In genomic region chr13:94514992-94515391, GRCm38 (mm10) we compare ENCODE assay signal across 15 mouse cellular contexts.
"Had no signal": no experiment of that assay in that cellular context is flagged by ENCODE, and none has a peak within 500 bp of the region (broad histone marks: within the 10 kb centered on the region; RNA-seq: fewer than 3 reads in every experiment).

No protein-coding gene starts in this region.

- H3K9me3 ChIP-seq: limb, embryonic 13.5 days; midbrain, embryonic 13.5 days; neural tube, embryonic 15.5 days had no signal

- H3K4me1 ChIP-seq: limb, embryonic 13.5 days; neural tube, embryonic 15.5 days had no signal

- H3K27me3 ChIP-seq: limb, embryonic 13.5 days; midbrain, embryonic 13.5 days; neural tube, embryonic 15.5 days had no signal

- H3K36me3 ChIP-seq: midbrain, embryonic 13.5 days had no signal

- H3K4me3 ChIP-seq: layer of hippocampus, adult 2 months; limb, embryonic 13.5 days; midbrain, embryonic 13.5 days; myocyte; neural tube, embryonic 15.5 days had no signal

- H3K4me2 ChIP-seq: limb, embryonic 13.5 days; lung, embryonic 14.5 days; midbrain, embryonic 13.5 days; neural tube, embryonic 15.5 days had no signal

- H3K9ac ChIP-seq: limb, embryonic 13.5 days; lung, embryonic 14.5 days; midbrain, embryonic 13.5 days; neural tube, embryonic 15.5 days had no signal

- DNase-seq: kidney, adult 11 months; kidney, adult 9 months; kidney, postnatal 36 days; left cerebral cortex, postnatal 4 days; lung, embryonic 14.5 days; lung, postnatal 14 days; thymus, postnatal 14 days had no signal

- ATAC-seq: midbrain, embryonic 13.5 days had no signal

- H3K27ac ChIP-seq: kidney, postnatal 0 days; layer of hippocampus, adult 2 months; limb, embryonic 13.5 days; macrophage; midbrain, embryonic 13.5 days; neural tube, embryonic 15.5 days; stomach, postnatal 0 days had no signal
